Mouse (Mus musculus) ovary, postnatal 10 days (tissue): ENCODE results near the gene Abhd10.

Experiments used
- DNase-seq: peaks from one replicate; pipeline ENCODE4 v3.0.0; 2022; ENCODE audit warnings: low spot score

Gene Abhd10

DNA sequence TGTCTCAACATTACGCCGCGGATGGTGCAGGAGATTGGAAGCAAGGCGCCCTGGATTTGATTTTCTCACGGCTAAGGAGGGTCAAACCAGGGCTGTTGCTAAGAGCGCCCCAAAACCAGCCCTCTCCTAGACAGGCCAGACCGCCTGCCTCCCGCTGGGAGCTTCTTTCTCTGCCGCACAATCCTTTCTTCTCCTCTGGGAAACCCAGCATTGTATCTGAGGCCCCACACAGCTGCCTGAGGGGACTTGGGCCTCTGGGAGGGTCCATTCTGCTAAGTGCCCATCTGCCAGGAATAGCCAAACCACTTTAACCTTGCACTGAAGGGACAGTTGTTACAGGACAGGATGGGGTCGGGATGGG lies 18.0 kb downstream of the Abhd10 start:
- no peak for DNase-seq

DNA sequence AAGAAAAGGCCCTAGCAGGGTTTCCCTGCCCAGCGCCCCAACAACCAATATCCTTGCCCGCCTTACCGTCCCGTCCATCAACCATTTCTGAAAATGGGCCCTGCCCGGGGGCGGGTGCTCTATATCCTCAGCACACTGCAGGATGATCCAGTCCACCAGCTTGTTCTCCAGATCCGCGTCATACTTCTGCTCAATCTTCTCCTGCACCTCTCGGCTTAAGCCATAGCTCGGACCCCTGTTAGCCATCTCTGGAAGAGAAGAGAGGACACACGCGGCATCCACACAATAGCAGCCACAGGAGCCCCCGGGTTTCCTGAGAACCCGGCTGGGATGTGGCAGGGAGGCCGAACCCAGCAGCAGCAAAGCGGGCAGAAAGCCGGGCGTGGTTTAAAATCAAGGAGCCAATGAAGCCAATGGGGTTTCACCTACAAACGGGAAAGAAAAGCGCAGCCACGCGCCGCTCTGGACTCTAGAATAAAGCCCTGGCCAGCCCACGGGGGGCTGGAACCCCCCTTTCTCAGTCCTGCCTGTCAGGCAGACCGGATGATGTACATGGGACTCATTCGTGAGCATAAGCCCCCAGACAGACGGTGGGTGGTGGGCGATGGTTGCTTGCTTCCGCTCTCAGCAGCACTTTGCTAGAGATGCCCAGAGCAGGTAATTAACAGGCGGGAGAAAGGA lies 18.6 kb downstream of the Abhd10 start, which contains the start of gene Tagln3:
Gene Tagln3 (minus strand): TSS at position 548 of the 681 bp plus-strand sequence.
- DNase-seq = no peak

DNA sequence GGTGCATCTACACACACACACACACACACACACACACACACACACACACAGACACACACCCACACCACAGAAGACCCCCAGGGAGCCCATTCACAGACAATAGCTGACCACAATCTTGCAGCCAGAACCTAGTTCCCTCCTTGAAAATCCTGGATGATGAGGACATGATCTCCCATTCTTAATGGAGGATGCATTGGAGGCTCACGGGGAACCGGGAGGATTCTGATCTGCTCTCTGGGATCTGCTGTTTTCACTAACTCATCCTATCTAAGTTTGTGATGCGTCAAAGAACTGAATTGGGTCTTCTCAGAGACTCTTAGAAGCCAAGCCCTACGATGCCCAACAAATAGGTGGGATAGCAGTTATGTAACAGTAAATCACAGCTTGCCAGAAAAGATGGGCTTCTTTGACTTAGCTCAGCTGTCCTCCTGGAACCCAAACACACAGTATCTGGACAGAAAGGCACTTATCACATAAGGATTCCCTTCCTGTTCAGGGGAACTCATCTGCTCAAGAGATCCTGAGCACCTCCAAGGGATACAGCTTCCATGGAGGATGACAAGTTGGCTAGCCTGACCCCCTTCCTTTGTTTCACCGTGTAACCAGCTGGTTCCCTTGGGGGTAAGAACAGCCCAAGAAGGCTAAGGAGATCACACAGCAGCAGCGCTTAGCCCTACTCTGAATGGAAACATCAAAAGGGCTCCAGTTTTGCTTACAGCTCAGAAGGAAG lies 19.4 kb downstream of the Abhd10 start:
- DNase-seq = no peak

DNA sequence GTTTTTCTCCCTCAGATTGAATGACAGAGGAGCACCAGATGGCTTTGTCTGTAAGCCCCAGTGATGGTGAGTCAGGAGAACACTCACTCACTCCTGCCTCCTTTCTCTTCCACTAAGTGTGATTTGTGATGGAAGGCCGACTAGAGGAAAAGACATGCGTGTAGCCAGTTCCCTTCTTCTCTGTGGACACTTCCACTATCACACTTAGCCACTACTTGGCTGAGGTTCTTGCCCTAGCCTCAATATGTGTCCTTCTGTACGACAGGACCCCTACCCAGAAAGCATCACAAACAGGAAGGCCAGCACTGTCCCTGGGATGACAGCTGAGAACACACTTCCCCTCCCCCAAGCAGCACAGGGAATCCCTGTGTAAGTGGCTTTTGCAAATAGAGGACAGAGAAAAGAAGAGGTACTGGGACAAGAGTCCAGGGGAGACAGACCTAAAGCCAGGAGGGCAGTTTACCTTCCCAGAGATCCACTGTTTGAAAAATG lies 20.2 kb downstream of the Abhd10 start:
- DNase-seq = no peak

DNA sequence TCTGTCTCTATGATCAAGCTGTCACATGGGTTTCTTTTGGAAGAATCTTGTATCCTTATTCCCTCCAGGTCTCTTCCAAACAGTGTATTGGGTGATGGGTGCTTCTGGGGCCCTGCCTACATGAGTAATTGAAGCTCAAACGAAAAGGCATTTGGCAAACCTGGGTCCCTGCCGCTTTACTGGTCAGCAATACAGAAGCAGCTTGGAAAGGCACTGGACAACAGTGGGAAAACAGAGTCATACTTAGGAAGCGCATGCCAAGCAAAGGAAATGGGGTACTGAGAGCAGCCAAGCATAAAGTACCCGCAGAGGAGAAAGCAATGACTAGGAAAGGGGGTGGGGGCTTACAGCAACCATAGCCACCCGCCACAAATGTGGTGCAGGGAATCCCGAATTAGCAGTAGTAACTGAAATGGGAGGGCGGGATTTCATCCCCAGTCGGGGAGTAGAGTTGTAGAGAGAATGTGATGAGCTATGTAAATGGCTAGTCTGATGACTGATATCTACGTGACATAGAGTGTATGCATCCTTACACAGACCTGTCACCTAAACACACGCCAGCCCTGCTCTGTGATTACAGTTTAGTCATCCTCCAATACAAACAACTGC lies 22.6 kb downstream of the Abhd10 start:
- no peak for DNase-seq

DNA sequence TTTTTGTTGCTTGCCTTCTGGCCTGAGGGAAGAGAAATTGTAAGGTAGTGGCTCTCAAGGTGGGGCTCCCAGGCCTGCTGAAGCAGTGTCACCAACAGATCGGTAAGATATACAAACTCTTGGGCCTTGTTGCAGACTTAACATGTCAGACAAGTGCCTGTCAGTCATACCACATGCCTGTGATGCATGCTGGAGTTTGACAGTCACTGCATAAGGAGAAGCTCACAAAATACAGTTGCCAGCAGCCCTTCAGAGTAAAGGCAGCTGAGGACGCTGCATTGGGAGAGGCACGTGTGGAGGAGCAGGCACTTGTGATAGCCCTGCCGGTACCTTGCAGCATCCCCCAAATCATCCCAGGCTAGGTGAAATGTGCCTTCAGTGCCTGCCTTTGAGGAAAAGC lies 24.5 kb downstream of the Abhd10 start:
- no peak for DNase-seq

DNA sequence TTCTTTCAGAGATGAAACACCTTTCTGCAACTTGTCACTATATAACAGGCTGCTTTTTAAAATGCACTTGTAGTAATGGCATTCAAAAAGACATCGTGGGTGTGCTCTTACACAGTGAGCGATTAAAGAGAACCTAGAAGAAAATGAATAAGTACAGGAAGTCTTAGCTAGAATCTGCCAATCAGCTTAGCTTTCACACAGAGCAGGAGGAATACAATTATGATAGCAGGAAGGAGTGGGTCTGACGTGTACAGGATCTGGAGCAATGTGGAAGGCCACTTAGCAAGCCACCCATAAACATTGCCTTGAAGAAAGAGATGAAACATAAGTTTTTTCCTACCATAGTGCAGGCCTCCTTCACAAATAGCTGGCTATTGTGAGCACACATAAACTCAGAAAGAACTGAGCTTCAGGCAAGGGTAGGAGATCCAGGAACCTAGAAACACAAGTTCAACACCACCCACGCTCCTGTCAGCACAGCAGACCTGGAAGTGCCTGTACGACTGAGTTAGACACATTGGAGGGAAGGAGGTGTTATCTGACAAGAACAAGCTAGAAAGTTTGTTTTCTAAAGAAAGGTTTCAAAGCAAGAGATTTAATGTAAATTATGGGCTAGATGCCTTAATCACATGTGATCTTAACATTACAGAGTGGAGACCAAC lies 28.1 kb downstream of the Abhd10 start:
- no peak for DNase-seq

DNA sequence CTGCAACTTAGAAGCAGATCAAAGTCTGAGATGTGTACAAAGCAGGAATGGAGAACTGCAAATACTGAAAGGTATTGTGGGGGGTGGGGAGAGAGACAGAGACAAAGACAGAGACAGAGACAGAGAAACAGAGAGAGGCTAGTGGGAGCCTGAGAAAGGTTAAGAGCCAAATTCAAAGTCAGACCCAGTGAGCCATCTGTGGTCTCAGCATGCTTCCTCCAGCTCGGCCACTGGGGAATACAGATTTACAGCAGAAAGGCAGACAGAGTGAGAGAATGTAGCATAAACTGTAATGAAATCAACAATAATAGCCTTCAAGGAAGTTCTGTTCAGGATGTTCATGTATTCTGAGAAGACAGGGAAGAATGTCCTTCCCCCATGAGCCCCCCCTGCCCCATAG lies 28.9 kb downstream of the Abhd10 start:
- DNase-seq = no peak

DNA sequence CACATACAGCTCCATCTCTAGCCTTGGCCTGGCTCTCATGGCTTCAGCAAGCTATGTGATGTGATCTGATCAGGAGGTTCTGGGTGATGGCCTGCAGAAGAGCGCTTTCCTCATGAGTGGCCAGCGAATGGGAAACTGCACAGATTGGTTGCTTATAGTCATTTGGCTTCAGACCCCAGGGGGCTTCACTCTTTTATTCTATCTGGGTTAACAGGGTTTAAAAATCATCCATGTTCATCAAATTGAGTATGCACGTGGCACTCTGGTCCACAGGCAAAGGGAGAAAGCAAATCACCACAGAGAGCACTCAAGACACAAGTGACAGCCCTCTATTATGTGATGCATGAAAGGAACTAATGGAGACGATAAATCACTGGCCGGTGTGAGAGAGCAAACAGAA lies 29.5 kb downstream of the Abhd10 start:
- no peak for DNase-seq

DNA sequence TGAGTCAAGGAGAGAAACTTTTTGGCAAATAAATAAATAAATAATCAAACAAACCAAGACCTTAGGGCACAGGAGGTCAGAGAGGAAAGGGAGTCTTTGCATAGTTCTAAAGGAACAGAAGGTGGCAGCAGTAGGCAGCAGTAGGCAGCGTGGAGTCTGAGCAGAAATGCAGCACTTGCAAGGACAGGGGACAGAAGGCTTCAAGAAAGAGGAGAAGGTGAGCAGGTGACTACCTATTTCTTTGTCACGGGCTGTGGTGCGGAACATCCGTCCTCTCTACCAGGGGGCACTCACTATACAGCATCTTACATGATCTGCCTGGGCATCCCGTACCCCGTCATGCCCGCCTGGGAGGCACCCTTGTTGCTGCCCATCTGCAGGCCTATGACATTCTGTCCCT lies 31.5 kb downstream of the Abhd10 start:
- no peak for DNase-seq

DNA sequence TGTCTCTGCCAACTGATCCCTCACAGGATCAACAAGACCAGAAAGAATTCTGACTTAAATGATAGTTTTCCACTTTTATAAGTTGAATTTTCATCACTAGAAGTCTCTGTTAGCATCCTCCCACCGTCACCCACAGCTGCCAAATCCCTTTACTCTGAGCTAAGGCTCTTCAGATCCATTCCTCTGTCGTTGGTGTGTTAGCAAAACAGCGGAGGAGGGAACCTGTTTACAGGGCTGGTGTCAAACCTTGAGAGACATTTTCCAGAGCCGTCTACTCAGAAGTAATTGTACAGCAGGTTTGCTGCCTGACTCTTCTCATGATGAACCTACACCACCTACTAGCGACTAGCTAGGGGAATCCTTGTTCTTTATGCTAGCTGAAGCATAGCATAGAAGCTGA lies 43.5 kb downstream of the Abhd10 start:
- no peak for DNase-seq

DNA sequence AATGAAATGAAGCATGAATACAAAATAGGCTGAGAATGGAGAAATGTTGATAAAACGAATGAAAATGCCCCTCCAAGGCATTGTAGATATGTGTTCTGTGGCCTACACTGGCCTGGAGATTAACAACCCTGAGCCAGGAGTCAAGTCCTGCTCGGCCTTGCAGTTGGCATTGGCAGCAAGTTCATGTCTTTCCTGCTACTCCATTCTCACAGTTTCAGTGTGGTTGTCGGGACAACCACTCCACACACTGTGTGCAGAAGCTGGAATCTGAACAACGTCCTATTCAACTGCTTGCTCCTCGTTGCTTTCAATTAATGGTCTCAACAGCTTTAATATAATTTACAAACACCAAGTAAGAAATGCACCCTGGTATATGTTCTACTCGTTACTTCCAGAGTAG lies 44.8 kb downstream of the Abhd10 start:
- DNase-seq = no peak

DNA sequence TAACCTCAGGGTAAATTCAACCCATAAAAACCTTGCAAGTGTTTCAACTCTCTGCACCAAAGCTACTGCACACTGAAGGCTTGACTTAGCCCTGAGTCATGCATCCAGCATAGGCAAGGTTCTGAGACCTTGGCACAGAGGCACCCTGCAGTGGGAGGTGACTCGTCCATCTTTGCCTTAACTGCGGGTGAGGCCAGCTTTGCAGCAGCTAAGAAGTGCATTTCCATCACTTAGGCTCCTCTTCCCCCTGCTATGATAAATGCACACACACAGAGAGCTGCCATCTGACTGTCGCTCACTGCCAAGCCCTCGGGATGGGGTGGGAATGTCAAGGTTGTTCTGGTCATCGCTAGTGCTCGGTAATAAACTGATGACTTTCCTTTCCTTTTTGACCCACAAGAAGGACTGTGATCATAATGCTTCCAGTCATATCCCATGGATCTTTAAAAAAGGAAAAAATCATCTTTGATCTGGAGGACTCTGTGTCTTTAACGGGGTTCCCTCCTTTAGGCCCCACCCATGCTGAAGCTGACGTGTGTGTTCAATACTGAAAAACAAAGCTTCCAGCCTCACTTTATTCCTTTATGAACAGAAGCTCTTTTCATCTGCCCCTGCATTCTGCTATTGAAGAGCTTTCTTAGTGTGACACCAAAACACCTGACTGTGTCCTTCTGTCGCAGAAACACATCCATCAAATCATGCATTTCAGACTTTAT lies 47.2 kb downstream of the Abhd10 start:
- DNase-seq = no peak

DNA sequence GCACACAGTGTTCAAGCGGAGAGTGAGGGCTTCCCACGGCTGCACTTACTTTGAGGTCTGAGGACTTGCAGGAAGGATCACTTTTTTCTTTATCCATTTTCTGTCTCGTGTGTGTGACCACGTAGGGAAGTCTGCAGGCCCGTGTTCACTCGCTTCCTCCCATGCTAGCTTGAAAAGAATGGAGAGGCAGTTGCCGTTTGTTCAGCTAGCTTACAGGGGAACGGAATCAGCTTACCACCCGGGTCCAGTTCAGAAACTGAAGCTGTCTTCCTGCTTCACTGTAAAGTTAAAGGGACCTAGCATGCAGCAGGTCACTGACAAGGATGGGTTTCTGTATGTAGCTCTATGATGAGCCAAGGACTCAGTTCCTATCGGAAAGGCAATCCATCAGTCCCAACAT lies 49.2 kb downstream of the Abhd10 start, which contains the start of gene Tmprss7:
Gene Tmprss7 (minus strand): TSS at position 101 of the 400 bp plus-strand sequence.
- DNase-seq = no peak

DNA sequence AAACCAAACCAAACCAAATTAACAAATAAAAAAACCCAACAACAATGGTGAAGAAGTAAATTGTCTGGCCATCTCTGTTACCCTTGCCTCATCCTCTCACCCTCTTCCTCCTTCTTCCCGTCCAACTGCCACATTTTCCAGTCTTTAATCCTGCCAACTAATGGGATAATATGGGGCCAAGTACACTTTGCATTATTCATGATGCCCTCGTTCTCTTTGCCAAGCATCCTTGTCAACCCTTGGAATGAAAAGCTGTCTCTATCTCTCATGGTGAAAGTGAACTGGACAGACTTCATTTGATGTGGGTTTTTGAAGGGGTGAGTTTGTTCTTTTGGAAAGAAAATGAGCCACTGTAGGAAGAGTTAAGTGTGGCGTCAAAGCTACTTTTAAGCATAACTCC lies 49.9 kb downstream of the Abhd10 start:
- no peak for DNase-seq

DNA sequence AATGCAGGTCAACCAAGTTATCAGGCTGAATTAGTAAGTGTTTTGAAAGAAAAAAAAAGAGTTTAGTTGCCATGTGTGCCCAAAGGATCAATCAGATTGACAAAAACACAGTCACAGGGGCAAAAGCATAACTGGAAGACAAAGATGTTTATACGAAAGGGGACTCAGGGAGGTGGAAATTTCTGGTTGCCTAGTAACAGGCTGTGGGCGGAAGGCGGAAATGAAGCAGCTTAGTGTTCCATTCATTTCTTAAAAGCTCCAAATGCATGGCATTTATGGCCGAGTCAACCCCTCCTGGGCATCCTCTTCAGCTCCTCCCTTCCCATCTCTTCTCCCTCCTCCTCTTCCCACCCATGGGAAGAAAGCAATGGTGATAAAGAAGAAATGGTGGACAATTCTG lies 52.6 kb downstream of the Abhd10 start:
- DNase-seq = no peak

DNA sequence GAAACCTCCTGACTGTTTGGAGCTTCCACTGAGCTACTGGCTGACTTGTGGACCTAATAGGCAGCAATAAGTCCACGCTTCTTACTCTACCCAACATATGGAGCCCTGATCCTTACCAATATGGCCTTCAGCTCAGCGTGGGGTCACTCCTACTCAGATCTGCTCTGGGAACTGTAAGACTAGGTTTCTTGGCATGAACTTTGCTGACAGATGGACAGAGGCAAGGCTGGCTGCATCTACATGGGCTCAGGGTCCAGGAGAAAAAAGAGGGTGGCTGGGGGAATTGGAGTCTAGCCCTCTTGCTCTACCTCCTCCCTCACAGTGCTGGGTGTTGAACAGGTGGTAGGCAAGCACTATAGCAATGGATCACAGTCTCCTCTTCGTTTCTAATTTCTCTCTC lies 55.9 kb downstream of the Abhd10 start:
- DNase-seq = no peak

DNA sequence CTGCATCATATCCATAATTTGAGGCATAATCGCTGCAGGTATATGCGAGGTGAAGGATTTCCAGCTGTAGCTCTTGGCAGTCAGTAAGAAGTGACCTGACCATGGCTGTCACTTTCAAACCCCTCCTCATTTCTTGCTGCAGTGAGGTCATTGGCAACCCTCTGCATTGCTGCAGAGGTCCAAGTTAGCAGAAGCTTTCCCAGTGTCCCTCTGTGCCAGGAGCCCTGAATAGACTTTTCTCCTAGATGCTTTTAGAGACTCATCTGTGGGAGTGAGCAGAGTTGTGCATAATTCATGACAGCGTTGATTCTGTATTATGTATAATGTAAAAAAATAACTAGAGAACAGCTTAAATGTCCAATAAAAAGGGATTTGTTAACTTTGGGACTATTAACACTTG lies 57.5 kb downstream of the Abhd10 start:
- DNase-seq = no peak

DNA sequence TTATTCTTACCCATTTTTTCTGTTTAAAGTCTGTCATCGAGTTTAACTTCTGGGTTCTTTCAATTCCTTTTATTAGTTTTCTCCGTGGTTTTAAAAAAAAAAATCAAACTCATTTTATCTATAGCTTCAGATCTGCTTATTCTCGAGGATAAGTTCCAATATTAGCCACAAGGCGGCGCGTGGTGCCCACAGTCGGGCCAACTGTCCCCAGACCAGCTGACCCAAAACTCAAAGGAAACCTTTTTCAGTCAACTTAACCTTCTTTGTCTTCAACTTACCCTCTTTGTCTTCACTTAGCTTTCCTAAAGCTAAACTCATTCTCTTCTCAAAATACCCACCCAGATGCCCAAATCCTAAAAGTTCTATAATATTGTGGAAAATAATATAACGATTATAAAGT lies 57.9 kb downstream of the Abhd10 start:
- DNase-seq = peak; percentile 35
